Mouse (Mus musculus) gastrocnemius, postnatal 25 days (tissue): ENCODE measurements at regions not wholly inside any gene's neighbourhood (a gene's known extent, or its start where the extent isn't known, plus 50 kb on each side); places are given as distances from the start of the nearest gene placed in this dataset.

ENCODE experiments used
- DNase-seq: peaks from one replicate; pipeline ENCODE4 v3.0.0; 2022

- no peak for DNase-seq
These were observed 267.8 kb upstream of the Tsc22d2 start for GRCm38 (mm10) chr3:58146762-58147161.

- DNase-seq = no peak
These were observed 261.4 kb upstream of the Tsc22d2 start for GRCm38 (mm10) chr3:58153141-58153540.

- DNase-seq = no peak
These were observed 260.4 kb upstream of the Tsc22d2 start for GRCm38 (mm10) chr3:58153874-58154756.

- DNase-seq = no peak
These were observed 255.1 kb upstream of the Tsc22d2 start for GRCm38 (mm10) chr3:58159384-58159783.

- no peak for DNase-seq
These were observed 252.3 kb upstream of the Tsc22d2 start for GRCm38 (mm10) chr3:58162238-58162637.

GRCm38 (mm10) chr3:58163806-58164205 lies 250.7 kb upstream of the Tsc22d2 start:
- DNase-seq = peak; percentile 48

GRCm38 (mm10) chr3:58166628-58167027 lies 247.9 kb upstream of the Tsc22d2 start:
- no peak for DNase-seq

- no peak for DNase-seq
These were observed 247.4 kb upstream of the Tsc22d2 start for GRCm38 (mm10) chr3:58167121-58167520.

GRCm38 (mm10) chr3:58167761-58168290 lies 246.7 kb upstream of the Tsc22d2 start:
- no peak for DNase-seq

- DNase-seq = peak; percentile 26
These were observed 245.9 kb upstream of the Tsc22d2 start for GRCm38 (mm10) chr3:58168522-58169185.

GRCm38 (mm10) chr3:58169786-58170185 lies 244.7 kb upstream of the Tsc22d2 start:
- DNase-seq = no peak

- DNase-seq = no peak
These were observed 242.4 kb upstream of the Tsc22d2 start for GRCm38 (mm10) chr3:58172096-58172495.

- no peak for DNase-seq
These were observed 240.7 kb upstream of the Tsc22d2 start for GRCm38 (mm10) chr3:58173821-58174220.

- DNase-seq = no peak
These were observed 232.8 kb upstream of the Tsc22d2 start for GRCm38 (mm10) chr3:58181715-58182114.

- no peak for DNase-seq
These were observed 232.2 kb upstream of the Tsc22d2 start for GRCm38 (mm10) chr3:58182299-58182698.

- DNase-seq = no peak
These were observed 231.2 kb upstream of the Tsc22d2 start for GRCm38 (mm10) chr3:58183279-58183678.

GRCm38 (mm10) chr3:58200462-58200861 lies 214.1 kb upstream of the Tsc22d2 start:
- DNase-seq = no peak

- DNase-seq = no peak
These were observed 211.7 kb upstream of the Tsc22d2 start for GRCm38 (mm10) chr3:58202816-58203215.

- DNase-seq = no peak
These were observed 210.7 kb upstream of the Tsc22d2 start for GRCm38 (mm10) chr3:58203806-58204205.

- no peak for DNase-seq
These were observed 209.0 kb upstream of the Tsc22d2 start for GRCm38 (mm10) chr3:58205526-58205925.

GRCm38 (mm10) chr3:58206776-58207398 lies 207.6 kb upstream of the Tsc22d2 start:
- peak; percentile 6 for DNase-seq

- no peak for DNase-seq
These were observed 203.5 kb upstream of the Tsc22d2 start for GRCm38 (mm10) chr3:58211016-58211415.

- DNase-seq = no peak
These were observed 189.8 kb upstream of the Tsc22d2 start for GRCm38 (mm10) chr3:58224696-58225095.
